Mouse (Mus musculus): ENCODE measurements at regions not wholly inside any gene's neighbourhood (a gene's known extent, or its start where the extent isn't known, plus 50 kb on each side); places are given as distances from the start of the nearest gene placed in this dataset.
"Not testable (repeated sequence)": the region's sequence is repeated elsewhere in the genome, so short reads cannot be mapped to it uniquely, and the experiment has no call there.

GRCm38 (mm10) chr8:96174996-96175395 lies 286.6 kb upstream of the Got2 start:
- no peak for DNase-seq (ENCODE audit: extremely low spot score in 1 of 2, low spot score in 1 of 2)

- no peak for DNase-seq (ENCODE audit: extremely low spot score in 1 of 2, low spot score in 1 of 2)
These were observed 276.6 kb upstream of the Got2 start for GRCm38 (mm10) chr8:96164933-96165332.

- no peak for DNase-seq (ENCODE audit: extremely low spot score in 1 of 2, low spot score in 1 of 2)
These were observed 271.6 kb upstream of the Got2 start for GRCm38 (mm10) chr8:96159899-96160298.

GRCm38 (mm10) chr8:96152496-96153250 lies 264.3 kb upstream of the Got2 start:
- peak; percentile 43 to 82 for DNase-seq (ENCODE audit: extremely low spot score in 1 of 2, low spot score in 1 of 2)

- DNase-seq (ENCODE audit: extremely low spot score in 1 of 2, low spot score in 1 of 2), result no peak
These were observed 263.7 kb upstream of the Got2 start for GRCm38 (mm10) chr8:96152056-96152455.

- DNase-seq (ENCODE audit: extremely low spot score in 1 of 2, low spot score in 1 of 2), result no peak
These were observed 262.7 kb upstream of the Got2 start for GRCm38 (mm10) chr8:96151065-96151472.

- no peak for DNase-seq (ENCODE audit: extremely low spot score in 1 of 2, low spot score in 1 of 2)
These were observed 243.8 kb upstream of the Got2 start for GRCm38 (mm10) chr8:96132183-96132582.

- DNase-seq (ENCODE audit: extremely low spot score in 1 of 2, low spot score in 1 of 2), result no peak
These were observed 240.0 kb upstream of the Got2 start for GRCm38 (mm10) chr8:96128329-96128728.

GRCm38 (mm10) chr8:96100817-96101216 lies 212.5 kb upstream of the Got2 start:
- no peak for DNase-seq (ENCODE audit: extremely low spot score in 1 of 2, low spot score in 1 of 2)

GRCm38 (mm10) chr8:96092931-96093330 lies 204.6 kb upstream of the Got2 start:
- no peak for DNase-seq (ENCODE audit: extremely low spot score in 1 of 2, low spot score in 1 of 2)

GRCm38 (mm10) chr8:96090231-96090630 lies 201.9 kb upstream of the Got2 start:
- no peak for DNase-seq (ENCODE audit: extremely low spot score in 1 of 2, low spot score in 1 of 2)

- DNase-seq (ENCODE audit: extremely low spot score in 1 of 2, low spot score in 1 of 2), result no peak
These were observed 180.0 kb upstream of the Got2 start for GRCm38 (mm10) chr8:96068306-96068705.

GRCm38 (mm10) chr8:96047686-96048085 lies 159.3 kb upstream of the Got2 start:
- no peak for DNase-seq (ENCODE audit: extremely low spot score in 1 of 2, low spot score in 1 of 2)

- no peak for DNase-seq (ENCODE audit: extremely low spot score in 1 of 2, low spot score in 1 of 2)
These were observed 154.0 kb upstream of the Got2 start for GRCm38 (mm10) chr8:96042335-96042734.

GRCm38 (mm10) chr8:96040216-96040615 lies 151.9 kb upstream of the Got2 start:
- DNase-seq (ENCODE audit: extremely low spot score in 1 of 2, low spot score in 1 of 2), result no peak

- DNase-seq (ENCODE audit: extremely low spot score in 1 of 2, low spot score in 1 of 2), result not testable (repeated sequence)
These were observed 130.4 kb upstream of the Got2 start for GRCm38 (mm10) chr8:96018742-96019141.

- DNase-seq (ENCODE audit: extremely low spot score in 1 of 2, low spot score in 1 of 2), result no peak
These were observed 123.7 kb upstream of the Got2 start for GRCm38 (mm10) chr8:96012002-96012401.

GRCm38 (mm10) chr8:95991826-95992463 lies 103.6 kb upstream of the Got2 start:
- no peak for DNase-seq (ENCODE audit: extremely low spot score in 1 of 2, low spot score in 1 of 2)

GRCm38 (mm10) chr8:95988616-95989380 lies 100.5 kb upstream of the Got2 start:
- DNase-seq (ENCODE audit: extremely low spot score in 1 of 2, low spot score in 1 of 2), result no peak

GRCm38 (mm10) chr8:95987011-95987440 lies 98.7 kb upstream of the Got2 start:
- DNase-seq (ENCODE audit: extremely low spot score in 1 of 2, low spot score in 1 of 2), result no peak

- DNase-seq (ENCODE audit: extremely low spot score in 1 of 2, low spot score in 1 of 2), result no peak
These were observed 98.1 kb upstream of the Got2 start for GRCm38 (mm10) chr8:95986410-95986809.
